Mouse (Mus musculus): ENCODE data around the gene Clasp1. TPM values are rescaled to one million over a fixed set of nuclear protein-coding genes. Genes with fewer than 3 reads are reported as not detected.

Gene Clasp1
- total and polyA plus RNA-seq, 3 experiments = 32.0 to 53.2 (median 42.2) TPM

- Histone ChIP-seq H3K4me3 (replicated peaks in 1 of 3; ENCODE audit: low read depth in 2 of 3, low read length in 2 of 3, poor library complexity in 1 of 3) (no peak overlapping the region), H3K4me2 (ENCODE audit: insufficient read depth, low read depth, poor library complexity, severe bottlenecking) (no peak overlapping the region), H3K27ac (ENCODE audit: insufficient read depth, low read depth) (no peak overlapping the region), H3K79me2 (replicated peaks; ENCODE audit: control insufficient read depth, extremely low read depth, insufficient read depth, poor library complexity, severe bottlenecking) (no peaks in the 10 kb centered on the region), H3K36me3 (replicated peaks in 1 of 2; ENCODE audit: control insufficient read depth in 1 of 2, insufficient read depth in 1 of 2, low read length in 1 of 2) (no peaks in the 10 kb centered on the region), H3K27me3 (replicated peaks) (peaks cover 50% of the 10 kb centered on the region), H3K9ac (ENCODE audit: insufficient read depth, low read depth) (no peak overlapping the region), H3K9me3 (replicated peaks; ENCODE audit: low read length) (no peaks in the 10 kb centered on the region), H3K4me1 (ENCODE audit: control insufficient read depth in 1 of 2, insufficient read depth in 2 of 2) (peaks cover 0 to 17% of the 10 kb centered on the region in 2 experiments; a peak in 2 of 4 replicates)
- dilution Hi-C loops (cut with MboI; ENCODE audit: extremely low pct_ligation_motif_present, extremely low pct_unique_long_range_greater_than_20kb, low sequenced_read_pairs) (no loop called here), in situ Hi-C loops (cut with MboI; ENCODE audit: low pct_ligation_motif_present, low pct_unique_long_range_greater_than_20kb, low sequenced_read_pairs) (no loop called here)
- no peak for DNase-seq (ENCODE audit: extremely low read depth)
- TF ChIP-seq JUND (conservative IDR thresholded peaks at IDR 0.05; ENCODE audit: low read depth, low read length) = no peak
- TF ChIP-seq RAD21 (IDR thresholded peaks at IDR 0.05; ENCODE audit: low read depth, low read length) = no peak
- no peak for TF ChIP-seq NELFE (IDR thresholded peaks at IDR 0.05; ENCODE audit: low read depth, low read length)
- no peak for TF ChIP-seq CHD1 (IDR thresholded peaks at IDR 0.05; ENCODE audit: low read depth, low read length)
- TF ChIP-seq JUN (IDR thresholded peaks at IDR 0.05; ENCODE audit: insufficient read depth, low read depth, low read length) = no peak
- no peak for TF ChIP-seq EP300 (IDR thresholded peaks at IDR 0.05; ENCODE audit: low read length)
- TF ChIP-seq GABPA (IDR thresholded peaks at IDR 0.05; ENCODE audit: insufficient replicate concordance, low read depth, low read length) = no peak
- no peak for TF ChIP-seq MYC (IDR thresholded peaks at IDR 0.05; ENCODE audit: low read depth, low read length)
- TF ChIP-seq USF1 (IDR thresholded peaks at IDR 0.05; ENCODE audit: low read depth, low read length) = no peak
- no peak for TF ChIP-seq TCF12 (IDR thresholded peaks at IDR 0.05; ENCODE audit: low read depth, low read length)
- no peak for TF ChIP-seq MAX (IDR thresholded peaks at IDR 0.05; ENCODE audit: low read length)
- no peak for TF ChIP-seq IRF4 (IDR thresholded peaks at IDR 0.05; ENCODE audit: low read depth, low read length)
- no peak for TF ChIP-seq RCOR1 (conservative IDR thresholded peaks at IDR 0.05; ENCODE audit: low read depth, low read length)
- no peak for TF ChIP-seq ZNF384 (IDR thresholded peaks at IDR 0.05; ENCODE audit: low read depth, low read length)
- no peak for TF ChIP-seq KAT2A (IDR thresholded peaks at IDR 0.05; ENCODE audit: insufficient replicate concordance, low read length)
These were observed 237.1 kb downstream of the Clasp1 start for GRCm38 (mm10) chr1:118625921-118626320.

GRCm38 (mm10) chr1:118626452-118626851 is 237.6 kb downstream of the Clasp1 start:
- Histone ChIP-seq H3K79me2 (replicated peaks; ENCODE audit: control insufficient read depth, extremely low read depth, insufficient read depth, poor library complexity, severe bottlenecking) (no peaks in the 10 kb centered on the region), H3K4me3 (replicated peaks in 1 of 3; ENCODE audit: low read depth in 2 of 3, low read length in 2 of 3, poor library complexity in 1 of 3) (no peak overlapping the region), H3K36me3 (replicated peaks in 1 of 2; ENCODE audit: control insufficient read depth in 1 of 2, insufficient read depth in 1 of 2, low read length in 1 of 2) (no peaks in the 10 kb centered on the region), H3K9ac (ENCODE audit: insufficient read depth, low read depth) (no peak overlapping the region), H3K4me1 (ENCODE audit: control insufficient read depth in 1 of 2, insufficient read depth in 2 of 2) (peaks cover 0 to 17% of the 10 kb centered on the region in 2 experiments; a peak in 2 of 4 replicates), H3K27me3 (replicated peaks) (peaks cover 50% of the 10 kb centered on the region), H3K9me3 (replicated peaks; ENCODE audit: low read length) (no peaks in the 10 kb centered on the region), H3K4me2 (ENCODE audit: insufficient read depth, low read depth, poor library complexity, severe bottlenecking) (no peak overlapping the region), H3K27ac (ENCODE audit: insufficient read depth, low read depth) (no peak overlapping the region)
- dilution Hi-C loops (cut with MboI; ENCODE audit: extremely low pct_ligation_motif_present, extremely low pct_unique_long_range_greater_than_20kb, low sequenced_read_pairs) (no loop called here), in situ Hi-C loops (cut with MboI; ENCODE audit: low pct_ligation_motif_present, low pct_unique_long_range_greater_than_20kb, low sequenced_read_pairs) (no loop called here)
- no peak for TF ChIP-seq SMC3 (IDR thresholded peaks at IDR 0.05; ENCODE audit: low read depth, low read length)
- TF ChIP-seq UBTF (IDR thresholded peaks at IDR 0.05; ENCODE audit: low read depth, low read length) = no peak
- no peak for DNase-seq (ENCODE audit: extremely low read depth)
